Mouse (Mus musculus): ENCODE results near the gene Abcg1. TPM values are rescaled to one million over a fixed set of nuclear protein-coding genes. Genes with fewer than 3 reads are reported as not detected.

The Abcg1 gene
- polyA plus RNA-seq, 1 experiment from 2014 or later, result 9.2 TPM

DNA sequence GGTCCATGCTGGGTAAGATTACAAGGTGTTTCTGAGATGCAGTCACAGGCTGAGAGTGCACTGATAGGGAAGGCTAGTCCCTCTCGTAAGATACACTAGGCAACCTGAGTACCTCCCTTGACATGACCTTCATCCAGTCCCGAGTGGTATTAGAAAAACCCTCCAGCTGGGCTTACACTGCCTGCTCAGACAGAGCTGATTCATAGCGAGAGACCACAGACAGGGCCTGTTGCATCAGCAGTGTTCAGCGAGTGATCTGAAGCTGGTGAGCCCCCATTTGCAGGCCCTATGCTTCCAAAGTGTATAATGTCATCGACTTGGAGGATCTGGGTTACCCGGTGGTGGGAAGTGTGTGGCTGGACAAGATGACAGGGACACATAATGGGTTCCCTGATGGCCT, 107.7 kb downstream of the Abcg1 start, which contains the start of gene Tff1:
TSS of gene Tff1 (minus strand) at position 151 of the 400 bp plus-strand sequence.
- H3K4me3 ChIP-seq, result no peak within 1 kb of the TSS
- H3K4me2 ChIP-seq (replicated peaks), result no peak within 1 kb of the TSS
- H3K9ac ChIP-seq, result no peak within 1 kb of the TSS
- H3K27me3 ChIP-seq, result peaks cover 51% of the 10 kb centered on the region
- no peaks in the 10 kb centered on the region for H3K4me1 ChIP-seq
- H3K9me3 ChIP-seq, result no peaks in the 10 kb centered on the region
- no peak for ATAC-seq (ENCODE audit: low FRiP score, low read depth)
- no peak within 1 kb of the TSS for H3K27ac ChIP-seq
- WGBS, result 86% methylated on average over 6 of the region's 6 CpGs
- no peaks in the 10 kb centered on the region for H3K36me3 ChIP-seq

Other genes with a start within 250 kb of the Abcg1 start
- gene Glp1r, start 155.9 kb upstream of the Abcg1 start, polyA plus RNA-seq (2015; fragmentation: Nextera tagmentation; extraction: Ambion mirVana), result not detected in 2 replicates
- gene Umodl1, start 103.0 kb upstream of the Abcg1 start, polyA plus RNA-seq (2015; fragmentation: Nextera tagmentation; extraction: Ambion mirVana), result not detected in 2 replicates
- gene Tff3, start 72.0 kb downstream of the Abcg1 start, polyA plus RNA-seq (2015; fragmentation: Nextera tagmentation; extraction: Ambion mirVana), result 0.59 TPM in 1 of 2 replicates, not detected in the other
- gene Tff2, start 86.6 kb downstream of the Abcg1 start, polyA plus RNA-seq (2015; fragmentation: Nextera tagmentation; extraction: Ambion mirVana), result not detected in 2 replicates
- gene Tff1, start 107.6 kb downstream of the Abcg1 start, polyA plus RNA-seq (2015; fragmentation: Nextera tagmentation; extraction: Ambion mirVana), result not detected in 2 replicates
- not detected in 2 replicates for gene Tmprss3, start 141.3 kb downstream of the Abcg1 start, polyA plus RNA-seq (2015; fragmentation: Nextera tagmentation; extraction: Ambion mirVana)
- gene Ubash3a, start 150.2 kb downstream of the Abcg1 start, polyA plus RNA-seq (2015; fragmentation: Nextera tagmentation; extraction: Ambion mirVana), result 0.36 and 0.50 TPM in 2 replicates
- 0.48 and 0.59 TPM in 2 replicates for gene Rsph1, start 219.7 kb downstream of the Abcg1 start, polyA plus RNA-seq (2015; fragmentation: Nextera tagmentation; extraction: Ambion mirVana)
- 1.3 and 1.8 TPM in 2 replicates for gene Slc37a1, start 229.1 kb downstream of the Abcg1 start, polyA plus RNA-seq (2015; fragmentation: Nextera tagmentation; extraction: Ambion mirVana)

All from limb, embryonic 13.5 days (tissue).